Mouse (Mus musculus) layer of hippocampus, postnatal 14 days (tissue): Measurements from ENCODE around the gene Nsun2. TPM values are rescaled to one million over a fixed set of nuclear protein-coding genes. Genes with fewer than 3 reads are reported as not detected.
"Not testable (repeated sequence)": the region's sequence is repeated elsewhere in the genome, so short reads cannot be mapped to it uniquely, and the experiment has no call there.

Experiments
- DNase-seq, 2 experiments: peaks; one replicate each; pipeline ENCODE4 v3.0.0; 2021 to 2022; ENCODE audit warnings: low spot score in 2 of 2, mixed read lengths in 1 of 2
- total RNA-seq, 2 experiments: library from RNA; stranded (reverse); gene quantifications; 2 replicates each; pipeline ENCODE4 v1.2.3; 2021

Nsun2 gene
- total RNA-seq, 2 experiments from 2014 or later = 72.2 to 75.5 TPM

- no peak for DNase-seq
These were observed 97.6 kb downstream of the Nsun2 start for GRCm38 (mm10) chr13:69631111-69631510.

GRCm38 (mm10) chr13:69631659-69632058 is 98.1 kb downstream of the Nsun2 start:
- DNase-seq = no peak

DNA sequence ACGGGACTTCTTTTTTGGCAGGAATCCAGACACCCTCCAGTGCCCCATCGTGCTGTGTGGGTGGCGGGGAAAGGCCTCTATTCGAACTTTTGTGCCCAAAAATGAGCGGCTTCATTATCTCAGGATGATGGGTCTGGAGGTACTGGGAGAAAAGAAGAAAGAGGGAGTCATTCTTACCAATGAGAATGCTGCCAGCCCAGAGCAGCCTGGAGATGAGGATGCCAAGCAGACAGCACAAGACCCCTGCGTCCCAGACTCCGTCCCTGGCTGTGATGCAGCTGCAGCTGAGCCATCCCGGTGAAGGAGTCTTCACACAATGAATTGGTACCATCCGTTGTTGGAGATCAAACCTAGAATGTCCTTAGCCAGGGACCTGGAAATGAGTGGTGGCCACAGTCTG is 100.0 kb downstream of the Nsun2 start:
- DNase-seq = no peak

GRCm38 (mm10) chr13:69633988-69634387 is 100.4 kb downstream of the Nsun2 start:
- DNase-seq = no peak

GRCm38 (mm10) chr13:69635836-69636235 is 102.3 kb downstream of the Nsun2 start:
- DNase-seq = not testable (repeated sequence)

- DNase-seq = no peak
These were observed 102.8 kb downstream of the Nsun2 start for GRCm38 (mm10) chr13:69636375-69636774.

- no peak for DNase-seq
These were observed 103.3 kb downstream of the Nsun2 start for GRCm38 (mm10) chr13:69636816-69637215.

GRCm38 (mm10) chr13:69637657-69638056 is 104.1 kb downstream of the Nsun2 start:
- DNase-seq = no peak

DNA sequence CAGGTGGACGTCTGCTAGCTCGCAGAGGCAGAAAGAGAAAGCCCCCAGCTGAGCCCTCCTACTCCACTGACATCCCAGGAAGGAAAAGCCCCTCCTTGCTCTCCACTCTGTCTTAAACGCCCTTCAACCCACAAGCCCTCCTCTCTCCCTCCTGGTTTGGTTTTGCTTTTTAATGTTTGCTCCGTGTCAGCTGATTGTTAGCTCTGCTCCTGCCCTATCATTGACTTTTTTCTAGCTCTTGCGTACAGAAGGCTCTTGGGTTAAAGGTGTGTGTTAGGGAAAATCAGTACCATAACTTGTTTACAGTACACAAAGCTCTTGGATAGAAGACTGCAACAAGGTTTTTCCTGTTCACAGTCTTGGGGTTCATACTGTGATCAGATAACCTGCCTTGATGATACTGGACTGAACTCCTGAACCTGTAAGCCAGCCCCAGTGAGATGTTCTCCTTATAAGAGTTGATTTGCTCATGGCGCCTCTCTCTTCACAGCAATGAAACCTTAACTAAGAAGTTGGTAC is 104.6 kb downstream of the Nsun2 start:
- no peak for DNase-seq

- no peak for DNase-seq
These were observed 105.7 kb downstream of the Nsun2 start for GRCm38 (mm10) chr13:69639251-69639650.

GRCm38 (mm10) chr13:69640126-69640525 is 106.6 kb downstream of the Nsun2 start:
- DNase-seq = no peak

GRCm38 (mm10) chr13:69640541-69640940 is 107.0 kb downstream of the Nsun2 start:
- no peak for DNase-seq

DNA sequence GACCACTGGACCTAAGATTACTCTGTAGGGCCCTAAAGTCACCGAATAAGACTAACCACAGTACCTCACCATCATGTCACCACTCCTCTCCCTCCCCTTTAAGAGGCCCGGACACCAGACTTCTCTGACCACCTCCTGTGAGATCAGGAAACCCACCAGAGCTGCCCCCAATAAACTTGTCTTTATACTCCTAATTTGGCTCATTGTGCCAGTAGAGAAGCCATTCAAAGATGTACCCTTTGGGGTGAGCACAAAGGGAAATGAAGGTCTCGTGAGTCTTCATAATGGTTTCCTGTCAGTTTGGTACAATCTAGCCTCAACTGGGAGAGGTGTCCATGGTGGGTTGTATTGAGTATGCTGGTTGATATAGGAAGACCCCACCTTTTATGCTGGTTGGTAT is 107.5 kb downstream of the Nsun2 start:
- DNase-seq = no peak

DNA sequence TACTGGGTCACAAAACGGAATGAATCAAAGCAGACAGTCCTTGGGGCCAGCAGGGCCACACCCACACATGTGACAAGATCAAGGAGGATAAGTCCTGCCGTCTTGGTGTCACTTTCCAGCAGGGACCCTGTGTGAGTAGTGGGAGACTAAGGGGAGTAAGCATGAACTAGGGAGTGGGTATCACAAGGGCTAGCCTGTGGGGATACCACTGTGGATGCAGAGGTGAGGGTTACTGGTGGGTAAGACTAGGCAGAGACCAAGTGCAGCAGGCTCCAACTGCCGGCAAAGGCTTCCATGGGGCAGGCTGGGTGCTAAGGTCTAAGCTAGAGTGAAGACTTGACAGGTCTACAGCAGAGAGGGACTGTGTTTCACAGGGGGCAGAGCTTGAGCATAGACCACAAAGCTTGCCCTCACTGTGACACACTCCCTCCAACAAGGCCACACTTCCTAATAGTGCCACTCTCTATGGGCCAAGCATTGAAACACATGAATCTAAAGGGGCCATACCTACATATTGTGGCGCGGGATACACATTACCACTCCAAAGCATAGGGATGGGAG is 109.2 kb downstream of the Nsun2 start:
- DNase-seq = no peak

GRCm38 (mm10) chr13:69643937-69644336 is 110.4 kb downstream of the Nsun2 start:
- DNase-seq = no peak

- DNase-seq = no peak
These were observed 111.1 kb downstream of the Nsun2 start for GRCm38 (mm10) chr13:69644427-69645166.

GRCm38 (mm10) chr13:69645694-69646423 is 112.3 kb downstream of the Nsun2 start:
- DNase-seq = no peak

GRCm38 (mm10) chr13:69646481-69646880 is 112.9 kb downstream of the Nsun2 start:
- DNase-seq = no peak

GRCm38 (mm10) chr13:69654508-69654907 is 121.0 kb downstream of the Nsun2 start:
- DNase-seq = no peak

DNA sequence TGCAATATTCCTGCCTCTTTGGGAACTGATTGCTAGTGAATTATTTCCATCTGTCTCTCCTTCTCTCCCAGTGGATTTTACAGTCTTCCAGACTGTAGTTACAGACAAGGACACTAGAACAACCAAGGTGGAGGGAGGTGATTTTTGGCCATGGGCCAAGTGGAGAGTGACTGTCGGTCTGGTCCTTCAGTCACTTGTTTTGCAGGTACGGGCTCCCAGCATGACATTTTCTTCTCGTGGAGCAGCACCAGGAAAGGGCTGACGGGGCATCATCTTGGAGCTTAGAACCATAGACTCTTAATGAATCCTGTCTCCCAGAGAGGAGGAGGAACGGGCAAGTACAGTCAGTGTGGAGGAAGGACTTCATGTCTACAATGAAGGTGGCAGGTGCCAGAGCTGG is 138.6 kb downstream of the Nsun2 start:
- no peak for DNase-seq

GRCm38 (mm10) chr13:69672565-69672964 is 139.0 kb downstream of the Nsun2 start:
- DNase-seq = no peak
